Mouse (Mus musculus) forebrain, embryonic 12.5 days (tissue): Measurements from ENCODE around the gene Zcchc2. TPM values are rescaled to one million over a fixed set of nuclear protein-coding genes. Genes with fewer than 3 reads are reported as not detected.

Experiments
- ATAC-seq: fragments of 200-750 bp; cut with Nextera tagmentation; 2 replicates; pipeline ENCODE4 v1.8.0; 2017; ENCODE audit warnings: moderate TSS enrichment; ENCODE audit not compliant: low FRiP score
- H3K27ac ChIP-seq: fragments of 300-500 bp; sonication (generic); 2 replicates; pipeline ENCODE4 v1.5.1; 2016; ENCODE audit warnings: mild to moderate bottlenecking
- H3K27me3 ChIP-seq: fragments of 300-500 bp; sonication (generic); 2 replicates; pipeline ENCODE4 v1.6.1; 2016; ENCODE audit warnings: mild to moderate bottlenecking
- H3K36me3 ChIP-seq: fragments of 300-500 bp; sonication (generic); replicated peaks from 2 replicates; pipeline ENCODE4 v1.6.1; 2016; ENCODE audit warnings: mild to moderate bottlenecking
- H3K4me1 ChIP-seq: fragments of 300-500 bp; sonication (generic); 2 replicates; pipeline ENCODE4 v1.6.1; 2016
- H3K4me2 ChIP-seq: fragments of 300-500 bp; sonication (generic); 2 replicates; pipeline ENCODE4 v1.6.1; 2016; ENCODE audit warnings: mild to moderate bottlenecking, moderate library complexity
- H3K4me3 ChIP-seq: fragments of 300-500 bp; sonication (generic); replicated peaks from 2 replicates; pipeline ENCODE4 v1.5.1; 2016; ENCODE audit warnings: mild to moderate bottlenecking
- H3K9ac ChIP-seq: fragments of 300-500 bp; sonication (generic); 2 replicates; pipeline ENCODE4 v1.6.1; 2016; ENCODE audit warnings: mild to moderate bottlenecking
- H3K9me3 ChIP-seq: fragments of 300-500 bp; sonication (generic); 2 replicates; pipeline ENCODE4 v1.6.1; 2016
- WGBS: fragments of 180-500 bp; shearing (Covaris S2); methylation state at CpG from one replicate; pipeline ENCODE4 v1.1.7; 2016; 5-methylcytosine and 5-hydroxymethylcytosine counted together
- polyA plus RNA-seq: library from polyadenylated mRNA; unstranded; fragments of >200 nt; fragmentation: Nextera tagmentation; extraction: Ambion mirVana; gene quantifications from 2 replicates; pipeline ENCODE4 v1.2.1, GENCODE M21; 2016

The Zcchc2 gene
- 2.2 TPM in 2 replicates for polyA plus RNA-seq

DNA sequence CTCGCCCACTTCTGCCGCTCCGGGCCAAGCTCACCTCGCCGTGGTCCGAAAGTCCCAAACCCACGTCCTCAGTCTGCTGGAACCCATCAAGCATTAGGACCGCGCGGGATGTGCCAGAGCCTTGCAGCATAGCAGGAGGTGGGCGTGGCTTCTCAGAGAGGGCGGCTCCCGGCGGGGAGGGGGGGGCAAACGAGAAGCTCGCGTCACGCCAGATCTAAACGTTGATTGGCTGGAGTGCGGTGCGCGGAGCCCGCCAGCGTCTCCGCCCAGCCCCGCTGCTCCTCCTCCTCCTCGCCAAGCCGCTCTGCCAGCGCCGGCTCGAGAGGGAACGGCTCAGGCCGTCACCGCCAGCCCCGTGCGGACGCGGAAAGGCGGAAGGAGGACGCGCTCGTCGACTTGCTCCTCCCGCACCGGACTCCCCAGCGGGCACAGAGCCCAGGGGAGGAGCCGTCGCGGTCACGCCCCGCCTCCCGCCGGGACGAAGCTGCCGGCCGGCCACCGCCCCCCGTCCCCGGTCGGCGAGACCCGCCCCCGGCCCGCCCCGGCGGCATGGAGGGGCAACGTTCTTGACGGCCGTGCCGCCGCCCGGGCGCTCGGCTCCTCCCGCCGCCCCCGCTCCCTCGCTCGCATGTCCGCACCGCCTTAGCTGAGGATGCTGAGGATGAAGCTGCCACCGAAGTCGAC lies at the start of gene Zcchc2:
TSS of gene Zcchc2 (plus strand) at position 269 of the 684 bp plus-strand sequence.
- H3K9ac ChIP-seq, result peak within 1 kb of the TSS; percentile 83
- H3K27ac ChIP-seq, result peak within 1 kb of the TSS; percentile 95
- no peaks in the 10 kb centered on the region for H3K27me3 ChIP-seq
- WGBS, result under 1% methylated on average over 31 of the region's 83 CpGs
- H3K4me1 ChIP-seq, result peaks cover 28% of the 10 kb centered on the region
- H3K36me3 ChIP-seq, result no peaks in the 10 kb centered on the region
- peak within 1 kb of the TSS; percentile 78 for H3K4me3 ChIP-seq
- ATAC-seq, result peak; percentile 96
- peak within 1 kb of the TSS; percentile 99 for H3K4me2 ChIP-seq
- H3K9me3 ChIP-seq, result no peaks in the 10 kb centered on the region

DNA sequence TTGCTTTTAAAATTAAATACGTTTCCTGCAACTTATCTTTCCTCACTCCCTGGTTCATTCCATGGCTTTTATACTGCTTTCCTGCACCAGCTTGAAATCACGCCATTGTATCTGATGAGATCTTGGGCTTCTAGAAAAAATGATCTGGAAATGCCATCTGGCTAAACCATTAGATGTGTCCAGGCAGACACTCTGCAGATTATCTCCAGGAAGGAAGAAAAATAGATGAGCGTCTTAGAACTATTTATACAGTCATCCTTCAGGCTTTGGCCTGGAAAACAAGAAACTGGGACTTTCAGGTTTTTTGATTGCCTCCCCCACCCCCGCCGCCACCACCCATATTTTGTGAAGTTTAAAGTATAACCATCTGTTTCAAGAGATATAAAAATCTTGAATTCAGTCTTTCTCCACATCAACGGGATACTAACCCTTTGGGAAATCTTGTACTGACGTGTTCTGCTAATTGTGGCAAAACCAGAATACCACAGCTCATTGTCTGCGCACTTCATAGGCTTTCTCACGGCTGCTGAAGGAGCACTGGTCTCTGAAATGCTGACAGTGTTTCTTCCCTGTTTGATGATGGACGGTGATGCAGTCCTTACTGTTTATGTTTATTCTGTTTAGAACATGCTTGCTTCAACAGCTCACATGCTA lies 45.2 kb upstream of the Zcchc2 start:
- 83% methylated on average over 10 of the region's 10 CpGs for WGBS

DNA sequence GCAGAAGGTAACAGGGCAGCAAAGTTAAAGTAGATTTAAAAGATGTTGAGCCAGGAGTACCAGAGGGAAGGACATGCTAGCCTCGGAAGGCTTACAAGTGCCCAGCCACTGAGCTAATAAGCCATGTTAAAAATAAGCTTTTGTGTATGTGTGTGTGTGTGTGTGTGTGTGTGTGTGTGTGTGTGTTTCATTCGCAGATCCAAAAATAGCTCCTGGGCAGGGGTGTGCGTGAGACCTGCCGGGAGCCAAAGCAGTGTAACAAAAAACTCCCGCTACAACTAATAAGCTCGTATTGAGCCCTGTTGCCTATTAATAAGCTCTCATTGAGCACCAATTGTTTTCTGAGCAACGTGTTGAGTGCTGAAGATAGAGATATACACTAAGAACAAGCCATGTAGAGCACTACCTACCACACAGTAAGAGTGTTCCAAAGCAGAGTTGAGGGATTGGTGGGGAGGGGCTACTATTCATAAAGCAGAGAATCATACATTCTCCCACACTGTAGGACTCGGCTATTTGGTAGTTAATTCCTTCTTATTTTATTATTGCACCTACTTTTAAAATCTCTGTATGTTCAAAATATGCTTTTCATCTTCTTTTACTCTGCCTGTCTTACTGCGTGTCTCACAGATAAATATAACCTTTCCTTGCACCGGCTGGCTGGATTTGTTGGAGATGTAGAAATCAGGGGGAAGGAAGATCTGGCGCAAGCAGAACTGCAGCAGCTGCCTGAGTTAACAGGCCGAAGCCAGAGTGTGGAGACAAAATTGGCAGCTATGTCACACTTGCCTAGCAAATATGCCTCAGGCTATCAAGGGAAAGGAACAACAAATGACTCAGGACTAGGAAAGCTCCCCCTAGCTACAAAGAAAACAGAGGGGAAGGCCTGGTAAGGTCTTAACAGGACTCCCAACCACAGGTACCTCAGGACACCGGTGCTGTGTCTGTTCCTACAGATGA lies 43.3 kb upstream of the Zcchc2 start:
- Histone ChIP-seq H3K9me3 (no peaks in the 10 kb centered on the region), H3K36me3 (no peaks in the 10 kb centered on the region), H3K4me1 (no peaks in the 10 kb centered on the region), H3K9ac (no peak overlapping the region), H3K27ac (no peak overlapping the region), H3K4me2 (no peak overlapping the region), H3K27me3 (no peaks in the 10 kb centered on the region), H3K4me3 (no peak overlapping the region)
- ATAC-seq, result no peak
- 53% methylated on average over 13 of the region's 13 CpGs for WGBS

More for the DNA sequence above, 45.2 kb upstream of the Zcchc2 start:
- ATAC-seq, result no peak
- H3K36me3 ChIP-seq, result no peaks in the 10 kb centered on the region
- H3K27me3 ChIP-seq, result no peaks in the 10 kb centered on the region
- H3K4me2 ChIP-seq, result no peak overlapping the region
- no peak overlapping the region for H3K4me3 ChIP-seq
- no peak overlapping the region for H3K27ac ChIP-seq
- no peak overlapping the region for H3K9ac ChIP-seq
- no peaks in the 10 kb centered on the region for H3K4me1 ChIP-seq
- no peaks in the 10 kb centered on the region for H3K9me3 ChIP-seq

DNA sequence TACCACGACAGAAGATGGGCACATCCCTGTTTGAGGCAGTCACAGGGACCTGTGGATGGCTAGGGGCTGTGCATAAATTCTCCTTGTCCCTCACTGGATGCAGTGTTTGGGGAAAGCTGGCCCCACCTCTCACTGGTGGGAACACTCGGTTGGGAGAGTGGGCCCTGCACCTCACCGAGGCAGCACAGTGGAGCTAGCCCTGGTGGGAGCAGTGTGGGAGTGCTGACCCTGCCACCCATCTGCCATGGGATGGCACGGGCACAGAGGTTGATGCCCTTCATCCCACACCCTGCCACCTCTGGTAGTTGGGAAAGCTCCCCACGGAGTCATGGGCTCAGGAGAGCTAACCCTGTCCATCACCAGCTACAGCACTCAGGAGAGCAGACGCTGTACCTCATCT lies 41.9 kb upstream of the Zcchc2 start:
- WGBS, result 85% methylated on average over 6 of the region's 6 CpGs
- Histone ChIP-seq H3K4me1 (no peaks in the 10 kb centered on the region), H3K9me3 (no peaks in the 10 kb centered on the region), H3K27ac (no peak overlapping the region), H3K27me3 (no peaks in the 10 kb centered on the region), H3K36me3 (no peaks in the 10 kb centered on the region), H3K4me2 (no peak overlapping the region), H3K4me3 (no peak overlapping the region), H3K9ac (no peak overlapping the region)
- no peak for ATAC-seq

DNA sequence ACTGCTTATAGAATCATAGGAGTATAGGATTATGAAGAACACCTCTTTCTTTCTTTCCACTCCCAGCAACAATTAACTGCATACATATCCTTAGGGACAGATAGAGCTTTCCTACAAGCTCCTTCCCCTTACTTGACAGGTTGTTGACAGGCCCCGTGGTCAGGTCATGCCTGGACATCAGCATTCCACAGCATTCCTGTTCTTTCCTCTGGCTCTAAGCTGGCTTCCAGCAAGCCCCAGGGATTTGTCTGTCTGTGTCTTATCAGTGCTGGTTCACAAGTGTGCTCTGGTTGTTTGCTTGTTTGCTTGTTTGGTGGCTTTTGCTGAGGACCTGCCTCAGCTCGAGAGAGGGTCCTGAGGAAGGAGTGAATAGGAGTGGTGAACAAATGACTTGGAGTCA lies 36.6 kb upstream of the Zcchc2 start:
- Histone ChIP-seq H3K4me1 (no peaks in the 10 kb centered on the region), H3K36me3 (no peaks in the 10 kb centered on the region), H3K9ac (no peak overlapping the region), H3K4me2 (no peak overlapping the region), H3K27me3 (no peaks in the 10 kb centered on the region), H3K27ac (no peak overlapping the region), H3K4me3 (no peak overlapping the region), H3K9me3 (peaks cover 5% of the 10 kb centered on the region; the same call in 1 of the 2 replicates)
- 85% methylated on average over 2 of the region's 2 CpGs for WGBS
- no peak for ATAC-seq

DNA sequence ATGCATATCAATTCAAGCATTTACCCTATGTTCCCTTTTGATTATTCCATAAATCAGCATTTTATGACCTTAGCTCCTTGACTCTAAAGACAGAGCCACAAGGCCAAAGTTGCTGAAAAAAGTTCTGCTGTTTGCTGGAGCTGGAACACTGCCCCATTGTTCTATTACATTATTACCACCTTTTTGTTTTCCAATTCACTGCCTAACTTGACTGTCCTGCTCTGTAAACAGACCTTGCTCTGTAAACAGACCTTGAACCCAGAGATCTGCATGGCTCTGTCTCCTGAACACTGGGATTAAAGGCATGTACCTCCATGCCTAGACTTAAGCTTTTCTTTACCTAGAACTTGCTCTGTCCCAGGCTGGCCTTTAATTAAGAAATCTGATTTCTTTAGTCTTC lies 36.2 kb upstream of the Zcchc2 start:
- Histone ChIP-seq H3K4me3 (no peak overlapping the region), H3K9me3 (peaks cover 5% of the 10 kb centered on the region; the same call in 1 of the 2 replicates), H3K27me3 (no peaks in the 10 kb centered on the region), H3K4me2 (no peak overlapping the region), H3K36me3 (no peaks in the 10 kb centered on the region), H3K4me1 (no peaks in the 10 kb centered on the region), H3K9ac (no peak overlapping the region), H3K27ac (no peak overlapping the region)
- no peak for ATAC-seq

DNA sequence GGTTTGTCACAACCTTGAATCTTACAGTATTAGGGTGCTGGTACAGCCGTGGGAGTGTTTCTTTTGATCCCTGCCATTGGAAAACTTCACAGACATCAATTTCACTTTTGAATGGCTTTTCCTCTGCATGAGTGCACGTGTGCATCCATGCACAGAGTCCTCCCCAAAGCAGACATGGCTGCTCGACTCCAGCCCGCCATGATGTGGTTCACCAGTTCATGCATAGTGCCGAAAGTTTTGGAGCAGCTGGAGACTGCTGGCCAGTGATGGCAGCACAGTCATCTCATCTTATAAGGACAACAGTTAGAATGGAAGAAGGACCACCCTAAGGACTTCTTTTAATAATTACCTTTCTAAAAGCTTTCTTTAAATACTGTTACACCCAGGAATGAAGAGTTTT lies 34.1 kb upstream of the Zcchc2 start:
- Histone ChIP-seq H3K36me3 (no peaks in the 10 kb centered on the region), H3K4me1 (no peaks in the 10 kb centered on the region), H3K9me3 (peaks cover 5% of the 10 kb centered on the region; the same call in 1 of the 2 replicates), H3K9ac (no peak overlapping the region), H3K27ac (no peak overlapping the region), H3K27me3 (no peaks in the 10 kb centered on the region), H3K4me2 (no peak overlapping the region), H3K4me3 (no peak overlapping the region)
- 59% methylated on average over 5 of the region's 5 CpGs for WGBS
- no peak for ATAC-seq

DNA sequence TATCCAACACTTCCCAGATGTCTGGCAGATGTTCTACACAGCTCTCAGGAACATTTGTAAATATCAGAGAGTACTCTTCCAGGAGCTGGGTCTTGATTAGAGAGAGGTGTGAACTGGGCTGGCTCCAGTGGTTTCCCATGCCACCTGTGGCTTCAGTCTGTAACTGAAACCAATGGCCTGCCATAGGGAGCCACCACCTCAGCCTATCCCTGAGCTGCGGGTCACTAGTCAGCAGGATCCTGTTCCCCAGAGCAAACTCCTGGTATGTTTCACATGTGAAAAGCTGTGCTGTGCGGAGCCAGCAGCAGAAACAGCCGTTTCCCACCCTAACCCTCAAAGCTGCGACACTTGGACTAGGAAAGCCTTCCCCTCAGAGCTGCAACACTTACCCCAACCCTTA lies 28.7 kb upstream of the Zcchc2 start:
- ATAC-seq, result no peak
- Histone ChIP-seq H3K9me3 (no peaks in the 10 kb centered on the region), H3K4me2 (no peak overlapping the region)

DNA sequence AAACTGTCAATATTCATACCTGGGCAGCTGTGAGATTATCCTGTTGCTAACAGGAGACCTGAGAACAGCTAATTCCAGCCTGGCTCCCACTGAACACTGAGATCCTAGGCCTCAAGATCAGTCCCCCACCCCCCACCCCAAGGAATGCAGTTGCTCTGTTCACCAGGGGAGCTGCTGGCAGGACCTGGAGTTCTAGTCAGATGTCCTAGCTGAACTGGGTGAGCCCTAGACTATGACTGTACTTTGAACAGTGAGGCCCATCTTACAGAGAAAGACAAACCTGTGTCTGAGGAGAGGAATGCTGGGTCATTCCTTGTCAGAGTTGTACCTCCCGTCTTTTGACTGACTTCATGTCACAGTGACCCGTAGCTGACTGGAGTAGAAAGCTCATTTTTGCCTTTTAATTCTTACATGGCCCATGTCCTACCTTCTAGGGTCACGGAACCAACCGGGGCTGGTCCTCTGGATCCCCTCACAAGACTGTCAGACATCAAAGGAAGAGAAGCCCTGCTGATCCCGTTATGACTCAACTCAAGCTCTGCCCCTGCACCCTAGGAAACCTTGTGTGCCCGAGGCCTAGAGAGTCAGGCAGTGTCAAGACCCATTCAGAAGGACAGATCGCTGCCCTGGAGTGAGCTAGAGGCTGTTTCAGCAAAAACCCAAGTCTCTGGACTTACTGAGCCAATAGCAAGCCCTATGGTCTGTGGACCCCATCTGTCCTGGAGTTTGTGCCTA lies 28.0 kb upstream of the Zcchc2 start:
- Histone ChIP-seq H3K4me3 (no peak overlapping the region), H3K4me2 (no peak overlapping the region), H3K4me1 (no peaks in the 10 kb centered on the region), H3K9ac (no peak overlapping the region), H3K27me3 (no peaks in the 10 kb centered on the region), H3K9me3 (no peaks in the 10 kb centered on the region), H3K27ac (no peak overlapping the region), H3K36me3 (no peaks in the 10 kb centered on the region)
- no peak for ATAC-seq
- 73% methylated on average over 7 of the region's 7 CpGs for WGBS

More for the DNA sequence above, 28.7 kb upstream of the Zcchc2 start:
- Histone ChIP-seq H3K4me3 (no peak overlapping the region), H3K9ac (no peak overlapping the region), H3K4me1 (no peaks in the 10 kb centered on the region), H3K36me3 (no peaks in the 10 kb centered on the region), H3K27me3 (no peaks in the 10 kb centered on the region), H3K27ac (no peak overlapping the region)
- 76% methylated on average over 4 of the region's 4 CpGs for WGBS

DNA sequence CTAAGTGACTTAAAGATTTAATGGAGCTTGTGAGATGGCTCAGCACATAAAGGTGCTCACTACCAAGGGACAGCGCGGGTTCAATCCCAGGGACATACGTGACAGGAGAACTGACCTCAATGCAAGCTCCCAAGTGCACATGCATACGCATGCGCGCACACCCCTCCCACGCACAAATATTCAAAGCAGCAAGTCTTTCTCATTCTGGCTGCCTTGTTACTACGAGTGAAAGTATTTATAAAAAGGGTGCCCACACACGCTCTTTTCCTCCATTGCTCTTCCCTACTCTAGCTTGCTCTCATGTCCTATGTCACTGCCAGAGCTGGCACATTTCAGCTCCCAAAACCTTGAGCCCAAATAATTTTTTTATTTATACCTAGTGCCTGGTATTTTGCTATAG lies 27.4 kb upstream of the Zcchc2 start:
- H3K27me3 ChIP-seq, result no peaks in the 10 kb centered on the region
- no peak overlapping the region for H3K4me3 ChIP-seq

DNA sequence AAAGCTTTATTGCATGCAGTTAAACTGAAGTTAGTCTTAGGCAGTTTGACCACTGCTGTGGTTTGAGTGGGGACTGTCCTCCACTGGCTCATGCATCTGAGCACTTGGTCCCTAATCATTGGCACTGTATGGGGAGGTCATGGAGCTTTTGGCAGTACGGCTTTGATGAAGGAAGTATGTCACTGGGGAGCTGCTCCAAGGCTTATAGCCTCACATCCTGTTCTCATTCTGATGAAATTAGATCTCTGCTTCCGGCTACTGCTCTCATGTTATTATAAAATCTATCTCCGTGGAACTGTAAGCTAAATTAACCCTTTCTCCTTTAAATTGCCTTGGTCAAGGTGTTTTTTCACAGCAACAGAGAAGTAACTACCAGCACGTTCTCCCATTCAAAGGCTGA lies 25.7 kb upstream of the Zcchc2 start:
- no peak overlapping the region for H3K4me3 ChIP-seq
- H3K36me3 ChIP-seq, result no peaks in the 10 kb centered on the region
- H3K27me3 ChIP-seq, result no peaks in the 10 kb centered on the region
- H3K9me3 ChIP-seq, result no peaks in the 10 kb centered on the region
- no peaks in the 10 kb centered on the region for H3K4me1 ChIP-seq
- ATAC-seq, result no peak
- no peak overlapping the region for H3K9ac ChIP-seq
- H3K4me2 ChIP-seq, result no peak overlapping the region
- no peak overlapping the region for H3K27ac ChIP-seq
- 83% methylated on average over 4 of the region's 4 CpGs for WGBS

More for the DNA sequence above, 27.4 kb upstream of the Zcchc2 start:
- no peak overlapping the region for H3K9ac ChIP-seq
- H3K36me3 ChIP-seq, result no peaks in the 10 kb centered on the region
- ATAC-seq, result no peak
- H3K27ac ChIP-seq, result no peak overlapping the region
- 94% methylated on average over 9 of the region's 9 CpGs for WGBS
- H3K4me1 ChIP-seq, result no peaks in the 10 kb centered on the region
- no peaks in the 10 kb centered on the region for H3K9me3 ChIP-seq
- no peak overlapping the region for H3K4me2 ChIP-seq

DNA sequence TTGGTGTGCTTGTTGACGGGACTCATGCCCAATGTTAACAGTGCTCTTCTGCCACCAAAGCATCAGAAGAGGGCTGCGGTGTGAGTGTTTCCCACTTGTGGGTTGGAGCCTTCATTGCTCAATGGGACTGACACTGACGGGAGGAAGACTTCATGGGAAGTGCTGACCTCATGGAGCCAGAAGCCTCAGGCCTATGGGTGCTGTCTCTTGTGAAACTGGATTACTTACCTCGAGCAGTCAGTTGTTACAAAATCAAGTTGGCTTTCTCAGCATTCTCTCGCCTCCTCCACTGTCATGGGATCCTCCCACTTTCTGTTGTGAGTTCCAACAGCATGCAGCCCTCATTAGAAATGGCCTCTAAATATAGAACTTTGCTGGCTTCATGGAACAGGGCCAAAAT lies 25.0 kb upstream of the Zcchc2 start:
- ATAC-seq, result no peak
- Histone ChIP-seq H3K4me3 (no peak overlapping the region), H3K9me3 (no peaks in the 10 kb centered on the region), H3K27me3 (no peaks in the 10 kb centered on the region), H3K9ac (no peak overlapping the region), H3K27ac (no peak overlapping the region), H3K36me3 (no peaks in the 10 kb centered on the region), H3K4me1 (no peaks in the 10 kb centered on the region), H3K4me2 (no peak overlapping the region)
- WGBS, result 85% methylated on average over 5 of the region's 5 CpGs
